Mouse (Mus musculus): Measurements from ENCODE around the gene Gabra5.

DNA sequence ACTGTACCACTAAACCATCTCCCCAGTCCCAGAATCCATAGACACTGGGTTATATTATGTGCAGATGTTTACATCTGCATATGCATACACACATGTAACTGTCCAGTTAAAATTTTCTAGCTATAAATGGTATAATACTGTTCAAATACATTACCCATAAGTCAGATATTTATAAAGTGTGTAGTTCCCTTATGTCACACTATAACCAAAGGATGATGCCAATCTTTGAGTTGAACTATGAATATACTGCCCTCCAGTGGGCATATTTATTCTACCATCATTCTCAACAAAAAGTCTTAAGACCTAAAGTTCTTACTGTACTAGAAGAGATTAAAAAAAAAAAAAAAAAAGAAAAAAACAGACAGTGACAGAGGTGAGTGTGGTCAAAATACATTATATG is 27.0 kb downstream of the Gabra5 start:
- TF ChIP-seq CTCF (IDR thresholded peaks at IDR 0.05; ENCODE audit: low read depth, low read length) = no peak
- no peak for TF ChIP-seq POLR2A (IDR thresholded peaks at IDR 0.05; ENCODE audit: borderline replicate concordance, low read depth, low read length)
